Mouse (Mus musculus) heart, embryonic 14.5 days (tissue): Measurements from ENCODE around the gene Rpl27a. TPM values are rescaled to one million over a fixed set of nuclear protein-coding genes. Genes with fewer than 3 reads are reported as not detected.
A peak's percentile ranks its signal among the peaks of the same experiment; 100 is the strongest.

Source experiments
- ATAC-seq: fragments of 200-750 bp; cut with Nextera tagmentation; 2 replicates; pipeline ENCODE4 v1.8.0; 2017; ENCODE audit warnings: low read depth, moderate TSS enrichment; ENCODE audit not compliant: insufficient number of reproducible peaks, insufficient read depth, low FRiP score
- H3K27ac ChIP-seq, 2 experiments: fragments of 200-500 bp in 1 of 2; fragments of 300-500 bp in 1 of 2; sonication (generic) in 1 of 2; replicated peaks in 1 of 2; 2 replicates each; pipeline ENCODE4 v1.5.1; 2012 to 2014; ENCODE audit warnings: low read depth in 2 of 2, low read length in 2 of 2, control low read depth in 1 of 2, mild to moderate bottlenecking in 1 of 2, mixed read lengths in 1 of 2; ENCODE audit not compliant: control insufficient read depth in 1 of 2, insufficient read depth in 1 of 2
- H3K27me3 ChIP-seq: fragments of 300-500 bp; sonication (generic); 2 replicates; pipeline ENCODE4 v1.6.1; 2014; ENCODE audit warnings: mild to moderate bottlenecking, low read length, control low read depth; ENCODE audit not compliant: control insufficient read depth, insufficient read depth
- H3K36me3 ChIP-seq: fragments of 300-500 bp; sonication (generic); 2 replicates; pipeline ENCODE4 v1.6.1; 2014; ENCODE audit warnings: mild to moderate bottlenecking, control low read depth, low read length, mixed read lengths; ENCODE audit not compliant: control insufficient read depth, insufficient read depth
- H3K4me1 ChIP-seq, 2 experiments: fragments of 200-500 bp in 1 of 2; fragments of 300-500 bp in 1 of 2; sonication (generic) in 1 of 2; 2 replicates each; pipeline ENCODE4 v1.6.1; 2012 to 2014; ENCODE audit warnings: low read length in 2 of 2, control low read depth in 1 of 2, mixed read lengths in 1 of 2; ENCODE audit not compliant: control insufficient read depth in 2 of 2, insufficient read depth in 2 of 2
- H3K4me2 ChIP-seq: fragments of 300-500 bp; sonication (generic); 2 replicates; pipeline ENCODE4 v1.6.1; 2014; ENCODE audit warnings: mild to moderate bottlenecking, low read length
- H3K4me3 ChIP-seq, 2 experiments: fragments of 200-500 bp in 1 of 2; fragments of 300-500 bp in 1 of 2; sonication (generic) in 1 of 2; 2 replicates each; pipeline ENCODE4 v1.5.1; 2012 to 2014; ENCODE audit warnings: low read length in 2 of 2, mild to moderate bottlenecking in 2 of 2, control low read depth in 1 of 2, low read depth in 1 of 2, moderate library complexity in 1 of 2; ENCODE audit not compliant: control insufficient read depth in 1 of 2, insufficient read depth in 1 of 2
- H3K9ac ChIP-seq: fragments of 300-500 bp; sonication (generic); 2 replicates; pipeline ENCODE4 v1.6.1; 2014; ENCODE audit warnings: mild to moderate bottlenecking, low read length
- H3K9me3 ChIP-seq: fragments of 300-500 bp; sonication (generic); 2 replicates; pipeline ENCODE4 v1.6.1; 2016; ENCODE audit warnings: low read length, control low read depth; ENCODE audit not compliant: control insufficient read depth
- WGBS: fragments of 180-500 bp; shearing (Covaris S2); extraction: QIAGEN DNeasy Blood & Tissue Kit; methylation state at CpG from one replicate; pipeline ENCODE4 v1.1.7; 2014; 5-methylcytosine and 5-hydroxymethylcytosine counted together
- polyA plus RNA-seq: library from polyadenylated mRNA; unstranded; fragments of >200 nt; fragmentation: Nextera tagmentation; extraction: Ambion mirVana; gene quantifications from 2 replicates; pipeline ENCODE4 v1.2.1, GENCODE M21; 2014

Rpl27a gene
- polyA plus RNA-seq, 1 experiment from 2014 or later = 86.9 TPM

- no peaks in the 10 kb centered on the region for H3K27me3 ChIP-seq
- H3K4me3 ChIP-seq = no peak overlapping the region
- no peaks in the 10 kb centered on the region for H3K9me3 ChIP-seq
- H3K9ac ChIP-seq = no peak overlapping the region
- peaks cover 79% of the 10 kb centered on the region for H3K36me3 ChIP-seq
- no peak overlapping the region for H3K4me2 ChIP-seq
- H3K27ac ChIP-seq = no peak overlapping the region
- 79% methylated on average over 4 of the region's 4 CpGs for WGBS
- peaks cover 6 to 13% of the 10 kb centered on the region in 2 experiments for H3K4me1 ChIP-seq
- no peak for ATAC-seq
These were observed 14.2 kb downstream of the Rpl27a start for GRCm38 (mm10) chr7:109533129-109533528.

- Histone ChIP-seq H3K36me3 (peaks cover 74% of the 10 kb centered on the region), H3K27me3 (no peaks in the 10 kb centered on the region), H3K4me2 (no peak overlapping the region), H3K4me3 (no peak overlapping the region), H3K4me1 (peaks cover 6 to 9% of the 10 kb centered on the region in 2 experiments), H3K9ac (no peak overlapping the region), H3K9me3 (no peaks in the 10 kb centered on the region), H3K27ac (no peak overlapping the region)
- WGBS = 88% methylated on average over 4 of the region's 4 CpGs
- no peak for ATAC-seq
These were observed 14.9 kb downstream of the Rpl27a start for GRCm38 (mm10) chr7:109533888-109534287.

- no peak overlapping the region for H3K4me2 ChIP-seq
- no peak overlapping the region for H3K27ac ChIP-seq
- no peak overlapping the region for H3K9ac ChIP-seq
- no peaks in the 10 kb centered on the region for H3K9me3 ChIP-seq
- no peak for ATAC-seq
- WGBS = 79% methylated on average over 3 of the region's 3 CpGs
- H3K4me3 ChIP-seq = no peak overlapping the region
- H3K4me1 ChIP-seq = peaks cover 6 to 9% of the 10 kb centered on the region in 2 experiments
- peaks cover 74% of the 10 kb centered on the region for H3K36me3 ChIP-seq
- no peaks in the 10 kb centered on the region for H3K27me3 ChIP-seq
These were observed 16.0 kb downstream of the Rpl27a start for GRCm38 (mm10) chr7:109534921-109535320.

GRCm38 (mm10) chr7:109536451-109536946 lies 17.6 kb downstream of the Rpl27a start:
- Histone ChIP-seq H3K27ac (peak overlapping the region; percentile 38 to 71; a peak in 3 of 4 replicates), H3K4me2 (no peak overlapping the region), H3K9me3 (no peaks in the 10 kb centered on the region), H3K27me3 (no peaks in the 10 kb centered on the region), H3K4me3 (no peak overlapping the region), H3K9ac (0 out of 2 replicates have a peak overlapping the region, but pooled peaks have one; percentile 11), H3K36me3 (peaks cover 74% of the 10 kb centered on the region), H3K4me1 (peaks cover 4 to 9% of the 10 kb centered on the region in 2 experiments; a peak in 3 of 4 replicates)
- 0 out of 2 replicates have a peak, but pooled peaks have one; percentile 49 for ATAC-seq
- 36% methylated on average over 4 of the region's 4 CpGs for WGBS

- no peak for ATAC-seq
- H3K4me3 ChIP-seq = no peak overlapping the region
- no peak overlapping the region for H3K4me2 ChIP-seq
- H3K9ac ChIP-seq = no peak overlapping the region
- H3K27ac ChIP-seq = 0 out of 4 replicates have a peak overlapping the region, but pooled peaks of 1 of the 2 experiments have one; percentile 12
- H3K4me1 ChIP-seq = peaks cover 10 to 17% of the 10 kb centered on the region in 2 experiments; a peak in 3 of 4 replicates
- H3K36me3 ChIP-seq = peaks cover 71% of the 10 kb centered on the region
- H3K9me3 ChIP-seq = no peaks in the 10 kb centered on the region
- no peaks in the 10 kb centered on the region for H3K27me3 ChIP-seq
These were observed 22.0 kb downstream of the Rpl27a start for GRCm38 (mm10) chr7:109540902-109541301.

GRCm38 (mm10) chr7:109541609-109542363 lies 22.8 kb downstream of the Rpl27a start:
- Histone ChIP-seq H3K9ac (no peak overlapping the region), H3K9me3 (no peaks in the 10 kb centered on the region), H3K4me3 (no peak overlapping the region), H3K4me1 (peaks cover 8 to 14% of the 10 kb centered on the region in 2 experiments; a peak in 3 of 4 replicates), H3K27me3 (no peaks in the 10 kb centered on the region), H3K36me3 (peaks cover 68% of the 10 kb centered on the region), H3K4me2 (no peak overlapping the region), H3K27ac (peak overlapping the region; percentile 31 to 64; a peak in 3 of 4 replicates)
- ATAC-seq = no peak
- WGBS = 73% methylated on average over 10 of the region's 10 CpGs

GRCm38 (mm10) chr7:109542364-109542628 lies 23.3 kb downstream of the Rpl27a start:
- Histone ChIP-seq H3K9ac (no peak overlapping the region), H3K4me3 (no peak overlapping the region), H3K9me3 (no peaks in the 10 kb centered on the region), H3K27me3 (no peaks in the 10 kb centered on the region), H3K27ac (peak overlapping the region; percentile 31 to 64; a peak in 3 of 4 replicates), H3K4me1 (peaks cover 7 to 12% of the 10 kb centered on the region in 2 experiments; a peak in 3 of 4 replicates), H3K36me3 (peaks cover 72% of the 10 kb centered on the region), H3K4me2 (no peak overlapping the region)
- ATAC-seq = no peak
- 66% methylated on average over 3 of the region's 3 CpGs for WGBS
